In the genomic region with DNA sequence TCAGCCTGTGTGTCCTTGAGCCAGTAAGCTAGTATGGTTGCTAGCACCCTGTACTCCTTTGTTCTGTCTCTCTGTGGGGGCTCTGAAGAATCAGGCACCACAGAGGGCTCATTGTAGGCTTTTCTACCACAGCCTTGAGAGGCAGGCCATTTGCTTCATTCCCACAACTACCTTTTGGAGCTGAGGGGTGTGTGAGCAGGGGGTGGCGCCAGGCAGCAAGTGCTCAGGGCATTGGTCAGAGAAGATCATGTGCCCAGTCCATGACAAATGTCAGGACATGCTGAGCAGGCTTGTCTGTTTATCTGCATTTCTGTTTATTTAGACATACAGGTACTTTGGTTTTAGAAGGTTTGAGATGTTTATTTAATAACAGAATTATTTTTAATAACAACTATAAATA, we compare ENCODE assay signal across 20 mouse cellular contexts. TPM values are rescaled to one million over a fixed set of nuclear protein-coding genes. Genes with fewer than 3 reads are reported as not detected.
"Had no signal": no experiment of that assay in that cellular context is flagged by ENCODE, and none has a peak within 500 bp of the region (broad histone marks: within the 10 kb centered on the region; RNA-seq: fewer than 3 reads in every experiment).

No protein-coding gene starts in this region.

- H3K4me3 ChIP-seq: layer of hippocampus, adult 2 months; limb, embryonic 10.5 days; limb, embryonic 13.5 days; liver, embryonic 13.5 days; lung, embryonic 15.5 days; megakaryocyte, embryonic 14.5 days; midbrain, embryonic 15.5 days; myocyte had no signal

- H3K4me2 ChIP-seq: limb, embryonic 13.5 days; liver, embryonic 13.5 days; lung, embryonic 15.5 days; midbrain, embryonic 11.5 days; midbrain, embryonic 15.5 days had no signal

- H3K9me3 ChIP-seq: limb, embryonic 10.5 days; limb, embryonic 13.5 days; liver, embryonic 13.5 days; lung, embryonic 15.5 days; megakaryocyte, embryonic 14.5 days; midbrain, embryonic 15.5 days had no signal

- H3K9ac ChIP-seq: limb, embryonic 13.5 days; liver, embryonic 13.5 days; lung, embryonic 15.5 days; midbrain, embryonic 15.5 days had no signal

- H3K27ac ChIP-seq: kidney, postnatal 0 days; layer of hippocampus, adult 2 months; limb, embryonic 10.5 days; limb, embryonic 13.5 days; liver, embryonic 13.5 days; lung, embryonic 15.5 days; midbrain, embryonic 15.5 days had no signal

- DNase-seq: kidney, adult 18-20 months; kidney, adult 9 months; kidney, postnatal 25 days; layer of hippocampus, adult 9-11 months; liver; liver, embryonic 13.5 days; lung, postnatal 10 days; lung, postnatal 36 days; thymus, adult 18-20 months; thymus, postnatal 36 days had no signal

- H3K4me1 ChIP-seq: limb, embryonic 10.5 days; limb, embryonic 13.5 days; lung, embryonic 15.5 days; midbrain, embryonic 15.5 days had no signal

- ATAC-seq: intestine, embryonic 16.5 days; midbrain, embryonic 15.5 days had no signal

- H3K36me3 ChIP-seq: limb, embryonic 10.5 days; limb, embryonic 13.5 days; lung, embryonic 15.5 days; midbrain, embryonic 15.5 days had no signal

- H3K27me3 ChIP-seq: limb, embryonic 13.5 days; liver, embryonic 13.5 days; lung, embryonic 15.5 days; megakaryocyte, embryonic 14.5 days; midbrain, embryonic 15.5 days had no signal

RNA-seq across cellular contexts. Expression of gene Entpd8, which starts 55.0 kb away (rescaled TPM):
- polyA plus RNA-seq: limb, embryonic 10.5 days; limb, embryonic 13.5 days; midbrain, embryonic 11.5 days; midbrain, embryonic 15.5 days; myocyte had no signal
